Mouse (Mus musculus) gastrocnemius, adult 18-20 months (tissue): ENCODE measurements around the gene Mylk3. TPM values are rescaled to one million over a fixed set of nuclear protein-coding genes. Genes with fewer than 3 reads are reported as not detected.

Source experiments
- DNase-seq: peaks from one replicate; pipeline ENCODE4 v3.0.0; 2021; ENCODE audit warnings: low spot score
- total RNA-seq, 2 experiments: library from RNA; stranded (reverse); gene quantifications; 2 replicates each; pipeline ENCODE4 v1.2.3; 2021

Mylk3 gene
- total RNA-seq, 2 experiments from 2014 or later = 0.57 to 1.4 TPM

- no peak for DNase-seq
Observed at GRCm38 (mm10) chr8:85321981-85322380, 64.2 kb downstream of the Mylk3 start.

GRCm38 (mm10) chr8:85318534-85318933 is 67.6 kb downstream of the Mylk3 start:
- no peak for DNase-seq

GRCm38 (mm10) chr8:85313036-85313435 is 73.1 kb downstream of the Mylk3 start:
- DNase-seq = no peak

- no peak for DNase-seq
Observed at GRCm38 (mm10) chr8:85311743-85312142, 74.4 kb downstream of the Mylk3 start.

GRCm38 (mm10) chr8:85308564-85308963 is 77.6 kb downstream of the Mylk3 start:
- no peak for DNase-seq

GRCm38 (mm10) chr8:85303531-85303930 is 82.6 kb downstream of the Mylk3 start:
- no peak for DNase-seq

GRCm38 (mm10) chr8:85302931-85303330 is 83.2 kb downstream of the Mylk3 start:
- DNase-seq = no peak

- DNase-seq = no peak
Observed at GRCm38 (mm10) chr8:85301941-85302340, 84.2 kb downstream of the Mylk3 start.

GRCm38 (mm10) chr8:85299434-85300077 is 86.6 kb downstream of the Mylk3 start, which contains the start of the genes Orc6 and Vps35:
Orc6 (plus strand) TSS chr8:85299632.
Vps35 (minus strand) TSS chr8:85299802.
- DNase-seq = peak; percentile 96

GRCm38 (mm10) chr8:85298600-85299433 is 87.3 kb downstream of the Mylk3 start:
- DNase-seq = no peak

GRCm38 (mm10) chr8:85286846-85287245 is 99.3 kb downstream of the Mylk3 start:
- no peak for DNase-seq

Other genes with a start within 250 kb of the Mylk3 start
- gene Cks1brt, start 234.4 kb downstream of the Mylk3 start, total RNA-seq = not detected
- not detected for gene Olfr371, start 160.4 kb downstream of the Mylk3 start, total RNA-seq
- gene Orc6, start 86.7 kb downstream of the Mylk3 start, total RNA-seq = 1 to 10 TPM; 3.4 to 3.8 TPM
- gene Vps35, start 86.5 kb downstream of the Mylk3 start, total RNA-seq = 10 to 100 TPM; 51.5 to 53.6 TPM
- 10 to 100 TPM; 11.1 to 13.7 TPM for gene 4921524J17Rik, start 46.5 kb upstream of the Mylk3 start, total RNA-seq
- 100 to 1,000 TPM; 180 to 289 TPM for gene Gpt2, start 106.2 kb upstream of the Mylk3 start, total RNA-seq
- gene Dnaja2, start 169.0 kb upstream of the Mylk3 start, total RNA-seq = 100 to 1,000 TPM; 217 to 233 TPM